Mouse (Mus musculus) ES-E14 (cell line): ENCODE measurements at regions not wholly inside any gene's neighbourhood (a gene's known extent, or its start where the extent isn't known, plus 50 kb on each side); places are given as distances from the start of the nearest gene placed in this dataset.

Experiments used
- MAFK ChIP-seq: IDR thresholded peaks from 2 replicates; pipeline ENCODE4 v1.6.1; 2014; ENCODE audit warnings: mild to moderate bottlenecking, low read depth, low read length, inconsistent platforms; ENCODE audit not compliant: insufficient read depth
- ZNF384 ChIP-seq: IDR thresholded peaks from 2 replicates; pipeline ENCODE4 v1.6.1; 2012; ENCODE audit warnings: low read depth, low read length, inconsistent platforms

DNA sequence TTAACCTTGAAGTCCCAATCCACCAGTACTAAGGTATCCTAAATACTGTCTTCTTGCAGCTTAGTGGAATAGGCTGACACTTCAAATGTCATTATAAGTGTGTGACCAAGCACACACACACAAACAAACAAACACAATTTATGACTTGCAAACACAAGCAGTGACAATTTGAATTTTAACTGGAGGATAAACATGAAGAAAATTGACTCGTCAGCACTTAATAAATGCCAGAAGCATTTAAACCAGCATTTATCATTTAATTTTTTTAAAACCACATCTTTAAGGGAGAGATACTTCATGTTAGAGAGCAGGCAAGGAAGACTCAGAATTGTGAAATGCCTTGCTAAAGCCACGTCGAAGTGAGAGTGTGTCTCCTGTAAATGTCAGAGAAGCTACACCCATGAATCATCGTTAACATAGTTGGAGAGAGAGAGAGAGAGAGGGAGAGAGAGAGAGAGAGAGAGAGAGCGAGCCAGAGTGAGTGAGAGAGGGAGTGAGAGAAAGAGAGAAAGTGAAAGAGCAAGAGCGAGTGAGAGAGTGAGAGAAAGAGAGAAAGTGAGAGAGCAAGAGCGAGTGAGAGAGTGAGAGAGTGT, 149.4 kb upstream of the Cdkn2b start:
- no peak for TF ChIP-seq MAFK
- no peak for TF ChIP-seq ZNF384
